Mouse (Mus musculus) liver, adult 2 months (tissue): ENCODE measurements around the gene Nphp4. TPM values are rescaled to one million over a fixed set of nuclear protein-coding genes. Genes with fewer than 3 reads are reported as not detected.

Source experiments
- DNase-seq: peaks from one replicate; pipeline ENCODE4 v3.0.0-alpha.2; 2011; ENCODE audit warnings: low read depth, low spot score; ENCODE audit errors: extremely low read depth
- H3K27ac ChIP-seq: fragments of 200-500 bp; replicated peaks from 2 replicates; pipeline ENCODE4 v1.5.1; 2012; ENCODE audit warnings: low read depth, mild to moderate bottlenecking, control low read depth, inconsistent platforms, low read length; ENCODE audit not compliant: insufficient read depth
- H3K27me3 ChIP-seq: fragments of 200-500 bp; 2 replicates; pipeline ENCODE4 v1.6.1; 2012; ENCODE audit warnings: mild to moderate bottlenecking, moderate library complexity, low read length, inconsistent platforms; ENCODE audit not compliant: control insufficient read depth, insufficient read depth
- H3K36me3 ChIP-seq: fragments of 200-500 bp; 2 replicates; pipeline ENCODE4 v1.6.1; 2012; ENCODE audit warnings: low read length, inconsistent platforms; ENCODE audit not compliant: control insufficient read depth, insufficient read depth
- H3K4me1 ChIP-seq: fragments of 200-500 bp; 2 replicates; pipeline ENCODE4 v1.6.1; 2011; ENCODE audit warnings: low read length; ENCODE audit not compliant: control insufficient read depth, insufficient read depth
- H3K4me3 ChIP-seq: fragments of 200-500 bp; 2 replicates; pipeline ENCODE4 v1.5.1; 2011; ENCODE audit warnings: low read depth, mild to moderate bottlenecking, control low read depth, low read length, moderate library complexity; ENCODE audit not compliant: insufficient read depth
- H3K79me2 ChIP-seq: fragments of 200-500 bp; 2 replicates; pipeline ENCODE4 v1.6.1; 2012; ENCODE audit warnings: inconsistent platforms, mild to moderate bottlenecking, low read length, moderate library complexity; ENCODE audit not compliant: control insufficient read depth, insufficient read depth
- H3K9ac ChIP-seq: fragments of 200-500 bp; 2 replicates; pipeline ENCODE4 v1.6.1; 2012; ENCODE audit warnings: low read depth, mild to moderate bottlenecking, control low read depth, inconsistent platforms, low read length
- CTCF ChIP-seq: fragments of 200-500 bp; IDR thresholded peaks from 2 replicates; pipeline ENCODE4 v1.5.1; 2011; ENCODE audit warnings: low read depth, low read length, control low read depth
- POLR2A ChIP-seq: fragments of 200-500 bp; IDR thresholded peaks from 2 replicates; pipeline ENCODE4 v1.6.1; 2011; ENCODE audit warnings: low read length, control low read depth; ENCODE audit not compliant: insufficient read depth; ENCODE audit errors: extremely low read depth
- WGBS: fragments of 180-500 bp; shearing (Covaris S2); methylation state at CpG from one replicate; pipeline ENCODE4 v1.1.7; 2018; 5-methylcytosine and 5-hydroxymethylcytosine counted together
- polyA plus RNA-seq: library from polyadenylated mRNA; depleted of rRNA; stranded (reverse); fragments of >200 nt; gene quantifications from 2 replicates; pipeline ENCODE4 v1.2.3, GENCODE M21; 2012
- total RNA-seq: library from RNA; depleted of rRNA; stranded (reverse); fragments of >200 nt; gene quantifications from 2 replicates; pipeline ENCODE4 v1.2.3, GENCODE M21; 2014

Gene Nphp4
- total and polyA plus RNA-seq, 2 experiments: 0.04 TPM; not detected in 1

GRCm38 (mm10) chr4:152576826-152577225 lies 100.3 kb downstream of the Nphp4 start:
- no peaks in the 10 kb centered on the region for H3K79me2 ChIP-seq
- no peak overlapping the region for H3K27ac ChIP-seq
- no peaks in the 10 kb centered on the region for H3K36me3 ChIP-seq
- H3K9ac ChIP-seq: no peak overlapping the region
- no peaks in the 10 kb centered on the region for H3K27me3 ChIP-seq
- no peak overlapping the region for H3K4me3 ChIP-seq
- DNase-seq: no peak
- no peaks in the 10 kb centered on the region for H3K4me1 ChIP-seq
- TF ChIP-seq CTCF (no peak), POLR2A (no peak)
- WGBS: 71% methylated on average over 4 of the region's 4 CpGs

GRCm38 (mm10) chr4:152579956-152580355 lies 103.5 kb downstream of the Nphp4 start:
- Histone ChIP-seq H3K9ac (no peak overlapping the region), H3K27me3 (no peaks in the 10 kb centered on the region), H3K27ac (no peak overlapping the region), H3K4me1 (no peaks in the 10 kb centered on the region), H3K79me2 (no peaks in the 10 kb centered on the region), H3K36me3 (no peaks in the 10 kb centered on the region), H3K4me3 (no peak overlapping the region)
- TF ChIP-seq CTCF (no peak), POLR2A (no peak)
- 67% methylated on average over 4 of the region's 4 CpGs for WGBS
- no peak for DNase-seq

- WGBS: 33% methylated on average over 6 of the region's 6 CpGs
- H3K36me3 ChIP-seq: no peaks in the 10 kb centered on the region
- no peaks in the 10 kb centered on the region for H3K27me3 ChIP-seq
- DNase-seq: no peak
- TF ChIP-seq POLR2A: no peak
- no peak for TF ChIP-seq CTCF
- H3K9ac ChIP-seq: no peak overlapping the region
- H3K79me2 ChIP-seq: no peaks in the 10 kb centered on the region
- H3K27ac ChIP-seq: no peak overlapping the region
- no peaks in the 10 kb centered on the region for H3K4me1 ChIP-seq
- H3K4me3 ChIP-seq: no peak overlapping the region
Measured at GRCm38 (mm10) chr4:152582206-152582605, 105.7 kb downstream of the Nphp4 start.

GRCm38 (mm10) chr4:152583616-152584015 lies 107.1 kb downstream of the Nphp4 start:
- Histone ChIP-seq H3K9ac (no peak overlapping the region), H3K36me3 (no peaks in the 10 kb centered on the region), H3K4me1 (no peaks in the 10 kb centered on the region), H3K27me3 (no peaks in the 10 kb centered on the region), H3K4me3 (no peak overlapping the region), H3K27ac (no peak overlapping the region), H3K79me2 (no peaks in the 10 kb centered on the region)
- 77% methylated on average over 6 of the region's 6 CpGs for WGBS
- TF ChIP-seq CTCF (no peak), POLR2A (no peak)
- DNase-seq: no peak

GRCm38 (mm10) chr4:152585526-152585925 lies 109.0 kb downstream of the Nphp4 start:
- Histone ChIP-seq H3K36me3 (no peaks in the 10 kb centered on the region), H3K79me2 (no peaks in the 10 kb centered on the region), H3K4me1 (no peaks in the 10 kb centered on the region), H3K9ac (no peak overlapping the region), H3K4me3 (no peak overlapping the region), H3K27ac (no peak overlapping the region), H3K27me3 (no peaks in the 10 kb centered on the region)
- no peak for TF ChIP-seq CTCF
- no peak for TF ChIP-seq POLR2A
- WGBS: 87% methylated on average over 15 of the region's 15 CpGs
- no peak for DNase-seq

GRCm38 (mm10) chr4:152586175-152586574 lies 109.7 kb downstream of the Nphp4 start:
- no peaks in the 10 kb centered on the region for H3K4me1 ChIP-seq
- H3K27me3 ChIP-seq: no peaks in the 10 kb centered on the region
- TF ChIP-seq CTCF: no peak
- TF ChIP-seq POLR2A: no peak
- H3K9ac ChIP-seq: no peak overlapping the region
- H3K36me3 ChIP-seq: no peaks in the 10 kb centered on the region
- WGBS: 40% methylated on average over 4 of the region's 4 CpGs
- no peak overlapping the region for H3K4me3 ChIP-seq
- DNase-seq: no peak
- H3K79me2 ChIP-seq: no peaks in the 10 kb centered on the region
- H3K27ac ChIP-seq: no peak overlapping the region
